Mouse (Mus musculus): Measurements from ENCODE around the gene Kat6b.

Kat6b gene

DNA sequence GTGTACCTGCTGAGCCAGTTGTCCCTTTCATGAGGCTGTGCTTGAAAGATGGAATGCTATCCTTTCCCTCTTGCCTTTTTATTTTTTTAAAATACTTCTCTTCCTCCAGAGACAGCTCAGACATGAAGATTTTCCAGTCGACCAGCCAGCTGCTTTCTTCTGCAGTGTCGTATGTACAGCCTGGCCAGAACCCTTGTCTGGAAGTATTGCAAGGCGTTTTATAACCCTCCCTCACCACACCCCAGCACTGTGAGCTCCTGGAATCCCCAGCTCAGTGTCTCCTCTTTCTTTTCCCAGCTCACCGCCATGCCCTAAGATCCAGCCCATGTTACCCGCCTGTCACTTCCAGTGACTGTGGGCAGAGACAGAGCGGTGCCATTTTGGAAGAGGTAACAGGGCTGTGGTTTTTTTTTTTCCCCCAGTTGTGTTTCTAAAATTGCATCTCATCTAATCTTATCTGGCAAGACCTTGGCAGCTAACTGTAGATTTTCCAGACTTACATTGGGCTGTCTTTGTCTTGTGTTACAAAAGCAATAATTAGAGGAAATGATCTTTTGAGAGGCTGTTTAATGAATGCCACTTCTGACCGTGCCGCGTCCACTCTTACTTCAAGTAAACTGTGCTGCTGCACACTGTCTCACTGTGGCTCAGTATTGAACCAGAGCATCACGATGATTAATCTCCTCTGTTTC is 77.4 kb downstream of the Kat6b start:
- in situ Hi-C loops (cut with MboI; ENCODE audit: low sequenced_read_pairs): no loop called here

DNA sequence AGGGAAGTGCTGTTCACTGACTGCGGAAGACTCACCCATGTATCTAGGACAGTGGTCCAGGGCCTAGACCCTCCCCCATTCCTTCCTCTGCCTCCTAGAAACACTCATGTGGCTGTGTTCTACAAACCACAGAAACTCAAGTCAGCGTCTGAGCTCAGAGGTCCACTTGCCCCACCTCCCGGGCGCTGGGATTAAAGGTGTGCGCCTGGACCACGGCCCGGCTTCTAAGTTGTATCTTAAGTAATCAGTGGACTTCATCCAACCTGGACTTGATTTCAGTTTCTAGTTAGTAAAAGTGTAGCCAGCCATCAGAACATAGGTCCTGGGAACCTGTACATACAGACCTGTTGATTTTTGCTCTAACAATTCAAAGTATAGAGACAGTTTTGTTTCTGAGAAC is 78.2 kb downstream of the Kat6b start:
- in situ Hi-C loops (cut with MboI; ENCODE audit: low sequenced_read_pairs): no loop called here

DNA sequence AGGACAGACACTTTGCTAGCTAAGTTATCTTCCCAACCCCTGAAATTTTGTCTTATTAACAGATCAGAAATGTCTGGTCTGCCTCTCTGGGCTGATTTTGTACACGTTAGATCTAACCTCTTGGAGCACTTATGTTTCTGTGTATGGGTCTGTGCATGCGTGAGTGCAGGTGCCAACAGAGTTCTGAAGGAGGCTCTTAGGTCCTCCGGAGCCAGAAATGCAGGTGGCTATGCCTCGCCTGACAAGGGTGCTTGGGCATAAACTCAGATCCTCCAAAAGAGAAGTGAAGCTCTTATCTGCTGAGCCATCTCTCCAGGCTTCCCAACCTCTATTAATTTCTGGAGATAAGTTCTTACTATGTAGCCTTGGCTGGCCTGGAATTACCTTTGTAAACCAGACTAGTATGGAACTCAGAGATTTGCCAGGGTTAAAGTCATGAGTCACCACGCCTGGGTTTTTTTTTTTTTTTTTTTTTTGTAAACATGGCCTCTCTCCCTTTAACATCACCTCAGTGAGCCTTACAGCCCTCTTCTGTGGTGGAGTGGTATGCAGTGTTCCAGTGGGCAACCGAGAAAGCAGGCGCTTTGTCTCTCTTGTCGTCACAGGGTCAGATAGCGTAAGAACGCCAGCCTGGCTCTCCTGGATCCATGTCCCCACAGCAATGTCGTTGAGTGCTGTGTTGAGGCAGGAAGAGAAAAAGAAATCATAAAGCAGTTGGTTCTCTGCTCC is 79.4 kb downstream of the Kat6b start:
- in situ Hi-C loops (cut with MboI; ENCODE audit: low sequenced_read_pairs): no loop called here

DNA sequence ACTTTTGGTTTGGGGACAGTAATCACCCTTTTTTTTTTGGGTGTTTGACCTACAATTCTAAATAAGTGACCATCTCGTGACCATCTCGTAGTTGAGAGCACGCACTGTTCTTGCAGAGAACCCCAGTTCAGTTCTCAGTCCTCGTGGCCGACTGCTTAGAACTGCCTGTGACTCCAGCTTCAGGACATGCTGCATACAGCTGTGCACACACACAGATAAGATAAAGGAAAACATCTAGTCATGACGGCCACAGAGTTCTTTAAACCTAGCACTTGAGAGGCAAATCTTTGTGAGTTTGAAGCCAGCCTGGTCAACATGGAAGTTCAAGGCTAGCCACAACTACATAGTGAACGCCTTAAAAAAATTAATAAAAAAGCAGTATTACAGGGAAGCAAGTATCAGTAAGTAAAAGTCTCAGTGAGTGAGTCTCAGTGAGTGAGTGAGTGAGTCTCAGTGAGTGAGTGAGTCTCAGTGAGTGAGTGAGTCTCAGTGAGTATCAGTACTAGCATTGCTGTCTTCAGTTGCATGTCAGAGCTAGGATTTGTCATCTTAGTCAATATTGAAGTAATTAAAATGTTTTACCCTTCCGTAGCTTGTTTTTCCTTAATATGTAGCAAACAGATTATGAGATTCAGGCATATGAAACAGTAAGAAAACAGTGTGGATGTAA is 80.3 kb downstream of the Kat6b start:
- in situ Hi-C loops (cut with MboI; ENCODE audit: low sequenced_read_pairs): no loop called here

DNA sequence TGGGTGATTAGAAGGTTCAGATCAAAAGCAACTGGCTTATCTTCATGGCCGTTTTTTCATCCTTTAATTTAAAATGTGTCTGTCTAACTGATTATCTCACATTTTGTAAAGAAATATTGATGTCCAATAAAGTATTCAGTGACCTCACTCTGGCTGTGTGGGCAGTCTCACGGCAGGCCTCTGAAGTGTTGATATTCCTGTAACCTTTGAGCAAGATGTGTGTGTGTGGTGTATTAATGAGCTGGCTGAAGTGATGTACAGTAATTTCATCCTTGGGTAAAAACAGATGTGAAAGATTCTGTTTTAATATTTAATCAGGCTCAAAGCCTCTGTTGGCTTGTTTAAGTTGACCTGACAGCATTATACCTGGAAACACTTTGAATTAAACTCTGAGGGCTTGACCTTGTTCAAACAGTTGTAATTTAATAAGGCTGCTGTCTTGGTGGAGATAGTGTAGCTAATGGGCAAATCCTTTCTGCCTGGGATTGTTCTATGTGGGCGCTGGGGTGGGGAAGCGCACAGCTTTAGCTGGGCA is 82.4 kb downstream of the Kat6b start:
- in situ Hi-C loops (cut with MboI; ENCODE audit: low sequenced_read_pairs): no loop called here

DNA sequence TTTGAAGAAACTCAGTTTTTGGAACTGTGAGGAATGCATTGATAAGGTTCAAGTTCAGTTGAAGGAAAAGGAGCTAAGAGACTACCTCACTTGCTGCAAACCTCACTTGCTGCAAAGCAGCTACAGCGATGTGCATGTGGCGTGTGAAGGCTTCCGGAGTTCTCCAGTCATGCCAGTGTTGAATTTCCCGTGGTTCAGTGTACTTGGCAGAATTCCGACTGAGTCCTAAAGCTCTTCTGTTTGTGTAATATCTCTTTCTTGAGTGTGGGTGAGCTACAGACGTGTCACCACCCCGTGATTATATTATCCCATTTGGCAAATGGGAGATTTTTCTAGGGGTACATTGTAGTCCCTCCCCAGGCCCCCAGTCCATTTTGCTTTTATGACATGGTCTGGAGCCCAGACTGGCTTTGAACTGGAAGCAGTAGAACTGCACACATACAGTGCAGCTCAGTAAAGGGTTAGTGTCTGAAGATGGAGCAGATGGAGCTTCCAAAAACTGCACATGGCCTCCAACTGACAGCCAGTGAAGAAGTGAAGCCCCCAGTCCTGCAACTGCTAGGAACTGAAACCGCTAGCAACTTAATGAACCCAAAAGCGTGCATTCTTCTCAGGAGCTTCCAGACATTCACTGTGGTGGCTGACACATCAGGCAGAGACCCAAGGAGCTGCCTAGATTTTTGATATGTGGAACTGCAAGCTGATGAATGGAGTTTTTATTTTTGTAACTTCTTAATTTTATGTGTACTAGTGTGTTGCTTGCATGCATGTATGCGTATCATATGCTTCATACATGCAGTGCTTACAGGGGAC is 84.5 kb downstream of the Kat6b start:
- in situ Hi-C loops (cut with MboI; ENCODE audit: low sequenced_read_pairs): no loop called here

DNA sequence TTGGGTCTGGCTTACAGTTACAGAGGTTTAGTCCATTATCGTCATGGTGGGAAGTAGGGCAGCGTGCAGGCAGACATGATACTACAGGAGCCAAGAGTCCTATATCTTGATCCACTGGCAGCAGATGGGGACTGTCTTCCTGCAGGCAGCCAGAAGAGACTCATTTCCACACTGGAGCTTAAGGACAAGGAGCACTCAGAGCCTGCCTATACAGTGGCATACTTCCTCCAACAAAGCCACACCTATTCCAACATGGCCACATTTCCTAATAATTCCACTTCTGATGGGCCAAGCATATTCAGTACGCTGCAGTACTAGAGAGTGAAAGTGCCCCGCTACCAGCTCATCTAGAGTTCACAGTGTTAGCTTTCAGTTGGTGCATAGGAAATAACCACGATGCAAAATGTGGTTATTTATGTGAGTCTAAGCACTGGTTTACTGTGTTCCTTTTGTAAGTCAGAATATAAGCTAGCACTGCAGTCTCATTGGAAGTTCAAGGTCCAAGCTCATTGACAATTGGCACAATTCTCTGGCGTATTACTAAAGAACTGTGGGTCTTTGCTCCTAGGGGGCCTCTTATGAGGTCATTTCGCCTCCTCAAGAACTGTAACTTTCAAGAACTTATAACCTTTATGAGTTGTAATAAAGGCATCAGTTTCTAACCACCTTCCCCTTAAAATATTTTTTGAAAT is 86.2 kb downstream of the Kat6b start:
- in situ Hi-C loops (cut with MboI; ENCODE audit: low sequenced_read_pairs): no loop called here

DNA sequence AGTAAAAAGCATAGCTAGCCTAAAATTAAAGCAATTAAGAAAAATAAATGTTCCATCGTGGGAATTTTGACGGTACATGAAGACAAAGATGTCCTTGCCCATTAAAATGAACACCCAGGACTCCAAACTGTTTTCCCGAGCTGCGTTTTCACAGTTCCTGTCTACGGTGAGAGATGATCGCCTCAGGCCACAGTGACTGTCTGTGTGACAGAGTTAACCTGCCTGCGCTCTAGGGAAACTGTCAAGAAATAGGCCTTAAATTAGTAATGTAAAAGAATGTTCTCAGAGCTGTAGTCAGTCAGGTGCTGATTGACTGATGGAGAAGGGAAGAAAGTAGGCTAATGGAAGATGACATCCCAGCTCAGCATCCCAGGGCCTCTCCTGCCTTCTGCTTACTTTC is 87.6 kb downstream of the Kat6b start:
- in situ Hi-C loops (cut with MboI; ENCODE audit: low sequenced_read_pairs): no loop called here

DNA sequence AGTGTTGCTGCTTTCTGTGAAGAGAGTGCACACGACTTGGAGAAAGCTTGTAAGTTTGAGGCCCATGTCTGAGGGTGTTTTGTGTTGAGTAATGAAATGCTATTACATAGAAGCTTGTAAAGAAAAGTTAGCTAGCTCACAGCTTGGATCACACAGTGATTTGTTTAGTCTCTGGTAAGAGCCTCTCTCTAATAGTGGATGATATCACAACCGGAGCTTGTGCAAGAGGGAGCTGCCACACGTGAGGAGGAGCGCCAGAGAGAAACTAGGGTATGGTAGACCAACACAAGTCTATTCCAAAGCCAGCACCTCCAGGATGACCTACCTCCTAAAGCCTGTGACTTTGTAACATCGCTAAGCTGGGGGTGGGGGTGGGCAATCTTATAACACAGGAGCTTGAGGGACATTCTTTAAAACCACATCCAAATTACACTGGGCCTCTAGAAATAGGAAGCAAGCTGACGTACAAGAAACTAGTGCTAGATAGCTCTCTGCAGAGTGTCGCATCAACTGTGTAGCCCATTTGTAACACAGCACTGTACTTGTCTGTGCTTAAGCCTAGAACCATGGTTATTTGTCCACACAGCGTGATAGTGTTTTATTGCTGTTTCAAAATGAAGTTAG is 93.6 kb downstream of the Kat6b start:
- in situ Hi-C loops (cut with MboI; ENCODE audit: low sequenced_read_pairs): no loop called here

DNA sequence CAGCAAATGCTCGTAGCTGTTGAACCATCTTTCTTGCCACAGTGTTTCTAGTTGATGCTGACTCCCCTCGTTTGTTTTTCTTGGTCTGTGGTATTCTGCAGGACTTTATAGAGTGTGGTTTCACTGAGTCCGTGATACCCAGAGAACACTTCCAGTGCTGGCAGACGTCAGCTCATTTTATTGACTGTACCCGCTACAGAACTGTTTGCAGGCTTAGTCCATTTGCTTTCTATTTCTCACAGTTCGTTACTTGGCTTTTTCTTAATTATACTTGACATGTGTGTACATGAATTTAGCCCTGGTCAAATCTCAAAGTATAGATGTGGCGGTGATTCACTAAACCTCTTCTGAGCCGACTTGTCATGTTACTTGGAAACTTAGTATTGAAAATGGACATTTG is 95.6 kb downstream of the Kat6b start:
- in situ Hi-C loops (cut with MboI; ENCODE audit: low sequenced_read_pairs): no loop called here

DNA sequence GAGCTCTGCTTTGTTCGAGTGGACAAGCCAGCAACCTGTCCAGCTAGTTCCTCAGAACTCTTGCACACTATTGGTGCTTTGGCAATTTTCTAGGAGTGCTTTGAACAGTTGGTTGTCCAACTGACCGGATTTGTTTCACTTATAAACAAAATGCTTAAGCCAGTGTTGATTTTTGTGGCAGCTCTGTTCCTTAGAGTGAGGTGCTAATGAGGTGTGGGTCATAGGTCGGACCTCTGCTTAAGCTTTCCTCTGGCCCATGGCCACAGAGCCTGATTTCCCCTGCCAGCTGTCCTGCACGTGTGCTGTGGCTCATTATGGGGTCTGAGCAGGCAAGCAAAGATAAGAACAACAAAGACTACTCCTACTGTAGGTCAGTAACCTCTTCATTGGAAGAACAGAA is 100.0 kb downstream of the Kat6b start:
- in situ Hi-C loops (cut with MboI; ENCODE audit: low sequenced_read_pairs): no loop called here

DNA sequence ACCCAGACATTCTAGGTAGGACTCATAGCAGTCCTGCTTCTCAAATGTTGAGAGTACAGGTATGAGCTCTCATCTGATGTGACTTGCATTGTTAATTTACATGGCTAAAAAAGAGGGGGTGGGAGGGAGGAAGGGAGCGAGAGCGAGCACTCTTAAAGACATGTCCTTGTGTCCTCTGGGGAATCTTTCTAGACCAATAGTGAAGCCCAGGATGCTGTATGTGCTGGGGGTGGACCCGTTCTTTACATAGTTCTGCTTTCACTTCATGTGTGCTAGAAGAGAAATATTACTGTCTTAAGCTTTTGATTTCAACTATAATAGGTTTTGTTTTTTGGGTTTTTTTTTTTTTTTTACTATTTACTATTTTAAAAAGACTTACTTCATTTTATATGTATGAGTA is 101.1 kb downstream of the Kat6b start:
- in situ Hi-C loops (cut with MboI; ENCODE audit: low sequenced_read_pairs): no loop called here

DNA sequence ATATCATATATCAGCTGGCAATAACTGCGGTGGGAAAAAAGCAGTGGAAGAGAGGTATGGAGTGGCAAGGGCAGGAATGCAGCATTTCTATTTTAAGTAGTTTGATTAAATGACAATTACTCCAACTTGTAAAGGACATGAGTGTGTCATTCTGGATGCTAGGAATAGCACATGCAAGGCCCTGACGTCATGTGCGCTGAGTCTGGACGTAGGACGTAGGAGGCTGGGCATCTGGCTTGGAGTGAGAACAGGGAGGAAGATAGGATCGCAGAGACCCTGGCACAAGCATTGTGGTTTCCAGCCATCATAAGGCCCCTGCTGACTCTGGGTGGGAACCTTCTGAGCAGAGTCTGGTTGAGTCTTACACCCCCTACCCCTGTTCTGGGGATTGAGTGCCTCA is 101.8 kb downstream of the Kat6b start:
- in situ Hi-C loops (cut with MboI; ENCODE audit: low sequenced_read_pairs): no loop called here

DNA sequence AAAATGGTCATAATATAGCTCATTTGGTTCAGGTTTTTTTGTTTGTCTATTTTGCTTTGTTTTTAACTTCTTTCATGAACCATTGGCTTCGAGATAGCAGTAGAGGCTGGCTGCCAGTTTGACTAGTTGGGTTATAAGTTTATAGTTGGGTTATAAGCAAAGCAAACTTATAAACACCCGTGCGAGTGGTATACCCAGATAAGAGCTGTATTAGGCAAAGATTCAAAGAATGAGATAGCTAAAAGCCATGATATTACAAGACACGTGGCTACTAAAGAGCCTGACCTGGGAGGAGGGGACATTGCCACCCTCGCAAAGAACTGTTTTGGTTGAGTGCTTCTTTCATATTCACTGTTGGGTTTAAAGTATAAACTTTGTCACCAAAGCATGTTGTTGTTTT is 102.6 kb downstream of the Kat6b start:
- in situ Hi-C loops (cut with MboI; ENCODE audit: low sequenced_read_pairs): no loop called here

DNA sequence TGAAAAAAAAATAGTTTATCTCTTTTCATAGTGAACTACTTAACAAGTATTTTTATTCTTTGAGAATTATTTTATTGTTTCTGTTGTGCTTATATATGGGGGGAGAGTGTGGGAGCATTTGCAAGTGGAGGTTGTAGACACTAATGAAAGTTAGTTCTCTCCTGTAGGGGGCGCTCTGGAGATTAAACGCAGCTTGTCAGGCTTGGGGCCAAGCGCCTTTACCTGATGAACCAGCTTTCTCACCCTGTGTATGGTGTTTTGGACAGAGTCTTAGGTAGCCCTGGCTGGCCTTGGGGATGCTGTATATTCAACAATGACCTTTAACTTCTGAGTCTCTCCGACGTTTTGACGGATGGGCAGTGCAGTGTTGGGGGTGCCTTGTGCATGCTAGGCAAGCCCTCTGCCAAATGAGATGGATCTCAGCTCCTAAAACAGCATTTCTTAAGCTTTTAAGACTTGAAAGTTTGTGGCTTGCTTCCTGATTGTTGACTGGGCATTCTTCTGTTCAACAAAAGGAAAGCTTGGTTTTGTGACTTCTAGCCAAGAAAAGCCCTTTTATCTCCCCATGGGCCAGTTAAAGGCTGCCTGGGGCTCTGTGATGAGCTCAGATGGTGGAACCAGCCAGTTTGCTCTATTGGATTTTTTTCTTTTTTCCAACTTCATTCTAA is 103.4 kb downstream of the Kat6b start:
- in situ Hi-C loops (cut with MboI; ENCODE audit: low sequenced_read_pairs): no loop called here

DNA sequence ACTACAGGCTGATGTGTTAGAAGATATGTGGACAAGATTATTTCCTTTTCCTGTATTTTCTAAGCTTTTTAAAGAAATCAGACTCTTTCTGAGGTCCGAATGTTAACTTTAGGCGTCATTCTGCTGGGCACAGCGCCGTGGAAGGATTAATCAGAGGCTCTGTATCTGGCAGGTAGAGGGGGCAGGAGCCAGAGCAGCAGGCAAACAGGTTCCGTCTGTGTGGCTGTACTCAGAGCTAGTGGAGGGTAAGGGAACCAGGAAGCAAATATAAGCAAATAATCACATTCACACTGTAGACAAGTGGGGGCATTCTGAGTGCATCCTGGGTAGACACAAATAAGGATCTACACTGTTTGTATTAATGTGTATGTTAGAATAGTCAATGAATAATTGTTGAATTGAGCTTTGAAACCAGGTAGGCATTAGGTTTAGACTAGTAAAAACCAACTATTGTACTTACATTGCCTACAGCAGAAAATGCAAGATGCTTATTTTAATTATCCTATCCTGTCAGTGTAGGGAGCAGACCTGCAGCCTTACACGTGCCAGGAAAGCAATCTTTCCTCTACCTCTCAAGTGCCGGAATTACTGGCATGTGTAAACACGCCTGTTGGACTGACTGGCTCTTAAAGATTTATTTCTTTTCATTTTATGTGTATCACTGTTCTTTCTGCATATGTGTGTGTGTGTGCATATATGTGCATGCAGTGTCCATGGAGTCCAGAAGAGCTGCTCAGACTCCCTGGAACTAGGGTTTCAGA is 104.4 kb downstream of the Kat6b start:
- in situ Hi-C loops (cut with MboI; ENCODE audit: low sequenced_read_pairs): no loop called here

DNA sequence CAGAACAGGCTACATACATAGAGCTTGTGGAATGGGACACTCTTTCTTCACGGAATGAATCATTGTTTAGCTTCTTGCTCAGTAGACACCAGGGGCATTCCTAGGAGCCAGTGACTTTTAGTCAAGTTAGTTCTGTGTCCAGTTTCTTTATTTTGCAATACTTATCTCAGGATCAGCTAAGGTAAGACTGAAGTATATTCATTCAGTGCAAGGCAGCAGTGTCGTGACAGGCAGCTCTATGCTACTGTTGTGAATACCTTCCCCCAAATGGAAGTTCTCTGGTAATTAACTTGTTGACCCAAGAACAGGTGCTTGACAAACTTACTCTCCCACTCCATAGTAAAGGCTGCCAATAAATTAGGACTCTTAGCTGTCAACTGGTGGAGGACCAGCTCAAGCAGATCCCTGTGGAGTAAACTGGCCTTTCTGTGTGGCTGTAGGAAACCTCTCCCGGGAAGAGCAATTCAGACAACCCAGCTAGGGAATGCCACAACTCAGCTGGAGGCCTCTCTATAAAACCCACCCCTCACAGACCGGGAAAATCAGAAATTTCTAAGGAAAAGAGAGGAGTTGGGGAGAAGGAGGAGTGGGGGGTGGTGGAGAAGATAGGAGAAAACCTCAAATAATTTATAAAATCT is 105.4 kb downstream of the Kat6b start:
- in situ Hi-C loops (cut with MboI; ENCODE audit: low sequenced_read_pairs): no loop called here

DNA sequence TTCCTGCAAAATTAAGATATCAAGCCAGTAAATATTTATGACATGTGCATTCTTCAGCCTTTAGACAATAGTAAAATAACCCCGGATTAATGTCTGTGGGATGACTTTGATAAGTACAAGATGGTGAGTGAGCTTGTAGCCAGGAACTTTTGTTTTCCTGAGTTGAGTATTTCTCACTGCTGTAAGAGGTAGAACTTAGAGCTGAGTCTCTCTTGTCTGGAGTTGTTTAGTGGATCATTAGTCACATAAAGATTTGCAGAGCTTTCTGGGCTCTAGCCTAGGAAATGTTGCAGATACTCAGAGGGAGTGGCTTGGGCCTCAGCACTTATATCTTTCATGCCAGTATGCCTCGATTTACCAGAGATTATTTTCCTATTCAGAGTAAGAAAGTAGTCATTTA is 106.7 kb downstream of the Kat6b start:
- in situ Hi-C loops (cut with MboI; ENCODE audit: low sequenced_read_pairs): no loop called here
